Mouse (Mus musculus): Measurements from ENCODE around the gene Cdkn2c. TPM values are rescaled to one million over a fixed set of nuclear protein-coding genes. Genes with fewer than 3 reads are reported as not detected.

Cdkn2c gene
- 9.8 TPM for polyA plus RNA-seq (2014; fragmentation: Illumina TruSeq; extraction: RNeasy Lipid Tissue Mini Kit (QIAGEN cat#74804); ENCODE audit: low replicate concordance)

GRCm38 (mm10) chr4:109666461-109667269 is at the start of gene Cdkn2c:
TSS of gene Cdkn2c (minus strand) at chr4:109667189.

GRCm38 (mm10) chr4:109676218-109677215 is 9.5 kb upstream of the Cdkn2c start, which contains the start of gene Faf1:
TSS of gene Faf1 (plus strand) at chr4:109676588.

Other genes starting within 250 kb of the Cdkn2c start
- 194 TPM for gene Rnf11, start 182.5 kb downstream of the Cdkn2c start, polyA plus RNA-seq (2014; fragmentation: Illumina TruSeq; extraction: RNeasy Lipid Tissue Mini Kit (QIAGEN cat#74804); ENCODE audit: low replicate concordance)
- not detected for gene 4930522H14Rik, start 135.9 kb downstream of the Cdkn2c start, polyA plus RNA-seq (2014; fragmentation: Illumina TruSeq; extraction: RNeasy Lipid Tissue Mini Kit (QIAGEN cat#74804); ENCODE audit: low replicate concordance)
- gene Faf1, start 9.4 kb upstream of the Cdkn2c start, polyA plus RNA-seq (2014; fragmentation: Illumina TruSeq; extraction: RNeasy Lipid Tissue Mini Kit (QIAGEN cat#74804); ENCODE audit: low replicate concordance) = 97.5 TPM